Mouse (Mus musculus): ENCODE measurements at regions not wholly inside any gene's neighbourhood (a gene's known extent, or its start where the extent isn't known, plus 50 kb on each side); places are given as distances from the start of the nearest gene placed in this dataset.

DNA sequence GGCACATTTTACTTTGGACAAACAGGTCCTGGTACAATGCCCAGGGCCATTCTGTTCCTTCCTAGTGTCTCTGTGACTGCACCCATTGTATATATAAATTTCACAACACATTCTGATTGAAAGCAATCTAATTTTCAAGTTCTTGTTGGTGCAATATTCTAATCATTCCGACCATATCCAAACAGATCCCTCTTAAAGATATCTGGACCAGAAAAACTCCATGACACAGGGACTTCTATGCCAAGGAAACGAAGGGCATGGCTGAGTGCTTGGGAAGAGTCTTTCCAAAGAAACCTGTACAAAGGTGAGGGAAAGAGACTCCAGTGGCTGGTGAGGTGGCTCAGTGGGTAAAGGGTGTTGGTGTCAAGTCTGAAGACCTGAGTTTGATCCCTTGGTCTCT, 337.8 kb downstream of the Pmp22 start:
- Histone ChIP-seq H3K27ac (ENCODE audit: insufficient read depth, low read depth, low read length, poor library complexity, severe bottlenecking) (no peak overlapping the region), H3K4me3 (ENCODE audit: insufficient read depth in 1 of 2, low read depth in 1 of 2, low read length in 2 of 2, poor library complexity in 1 of 2, severe bottlenecking in 1 of 2) (no peak overlapping the region), H3K4me1 (ENCODE audit: control insufficient read depth in 2 of 2, insufficient read depth in 2 of 2, low read length in 2 of 2, poor library complexity in 1 of 2) (peaks cover 0 to 3% of the 10 kb centered on the region in 2 experiments; a peak in 1 of 4 replicates), H3K9me3 (ENCODE audit: control insufficient read depth, insufficient read depth, low read depth, low read length) (no peaks in the 10 kb centered on the region), H3K9ac (ENCODE audit: insufficient read depth, low read depth, low read length, poor library complexity, severe bottlenecking) (no peak overlapping the region), H3K36me3 (ENCODE audit: control insufficient read depth, insufficient read depth, low read length, poor library complexity, severe bottlenecking) (no peaks in the 10 kb centered on the region)
- in situ Hi-C loops (cut with MboI; ENCODE audit: low sequenced_read_pairs in 2 of 2, unreplicated experiment in 2 of 2) = no loop called here
- DNase-seq (ENCODE audit: low read depth, low spot score) = no peak
- TF ChIP-seq ZC3H11A (IDR thresholded peaks at IDR 0.05; ENCODE audit: borderline replicate concordance, low read depth, low read length) (no peak), ZNF384 (IDR thresholded peaks at IDR 0.05; ENCODE audit: low read depth, low read length) (no peak), MAFK (IDR thresholded peaks at IDR 0.05; ENCODE audit: insufficient read depth, low read depth, low read length) (no peak), HCFC1 (IDR thresholded peaks at IDR 0.05; ENCODE audit: borderline replicate concordance, insufficient read depth, low read length) (no peak), CHD2 (IDR thresholded peaks at IDR 0.05; ENCODE audit: low read depth, low read length) (no peak)

DNA sequence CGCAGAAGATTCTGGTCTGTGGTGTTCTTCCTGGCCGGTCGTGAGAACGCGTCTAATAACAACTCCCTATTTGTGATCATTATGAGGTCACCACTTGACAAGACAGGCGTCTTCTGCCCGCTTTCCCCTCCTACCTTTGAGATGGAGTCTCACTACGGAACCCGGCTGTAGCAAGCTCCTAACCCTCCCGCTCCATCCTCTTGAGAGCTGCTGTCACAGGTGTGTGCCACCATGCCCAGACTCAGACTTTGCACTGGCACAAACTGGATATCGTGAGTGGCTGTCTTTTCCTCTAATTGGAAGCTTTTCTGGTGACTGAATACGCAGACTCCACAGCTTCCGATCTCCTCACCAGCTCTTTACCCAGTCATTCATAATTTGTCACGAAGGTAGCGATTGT, 346.0 kb downstream of the Pmp22 start:
- in situ Hi-C loops (cut with MboI; ENCODE audit: low sequenced_read_pairs in 2 of 2, unreplicated experiment in 2 of 2) = no loop called here
- Histone ChIP-seq H3K9ac (ENCODE audit: insufficient read depth, low read depth, low read length, poor library complexity, severe bottlenecking) (no peak overlapping the region), H3K4me1 (ENCODE audit: control insufficient read depth in 2 of 2, insufficient read depth in 2 of 2, low read length in 2 of 2, poor library complexity in 1 of 2) (no peaks in the 10 kb centered on the region), H3K27ac (ENCODE audit: insufficient read depth, low read depth, low read length, poor library complexity, severe bottlenecking) (no peak overlapping the region), H3K4me3 (ENCODE audit: insufficient read depth in 1 of 2, low read depth in 1 of 2, low read length in 2 of 2, poor library complexity in 1 of 2, severe bottlenecking in 1 of 2) (no peak overlapping the region), H3K36me3 (ENCODE audit: control insufficient read depth, insufficient read depth, low read length, poor library complexity, severe bottlenecking) (no peaks in the 10 kb centered on the region), H3K9me3 (ENCODE audit: control insufficient read depth, insufficient read depth, low read depth, low read length) (0 out of 2 replicates have a peak, but pooled peaks cover 2% of the 10 kb centered on the region)
- no peak for DNase-seq (ENCODE audit: low read depth, low spot score)
- TF ChIP-seq ZC3H11A (IDR thresholded peaks at IDR 0.05; ENCODE audit: borderline replicate concordance, low read depth, low read length) (no peak), ZNF384 (IDR thresholded peaks at IDR 0.05; ENCODE audit: low read depth, low read length) (no peak), CHD2 (IDR thresholded peaks at IDR 0.05; ENCODE audit: low read depth, low read length) (no peak), HCFC1 (IDR thresholded peaks at IDR 0.05; ENCODE audit: borderline replicate concordance, insufficient read depth, low read length) (no peak)

DNA sequence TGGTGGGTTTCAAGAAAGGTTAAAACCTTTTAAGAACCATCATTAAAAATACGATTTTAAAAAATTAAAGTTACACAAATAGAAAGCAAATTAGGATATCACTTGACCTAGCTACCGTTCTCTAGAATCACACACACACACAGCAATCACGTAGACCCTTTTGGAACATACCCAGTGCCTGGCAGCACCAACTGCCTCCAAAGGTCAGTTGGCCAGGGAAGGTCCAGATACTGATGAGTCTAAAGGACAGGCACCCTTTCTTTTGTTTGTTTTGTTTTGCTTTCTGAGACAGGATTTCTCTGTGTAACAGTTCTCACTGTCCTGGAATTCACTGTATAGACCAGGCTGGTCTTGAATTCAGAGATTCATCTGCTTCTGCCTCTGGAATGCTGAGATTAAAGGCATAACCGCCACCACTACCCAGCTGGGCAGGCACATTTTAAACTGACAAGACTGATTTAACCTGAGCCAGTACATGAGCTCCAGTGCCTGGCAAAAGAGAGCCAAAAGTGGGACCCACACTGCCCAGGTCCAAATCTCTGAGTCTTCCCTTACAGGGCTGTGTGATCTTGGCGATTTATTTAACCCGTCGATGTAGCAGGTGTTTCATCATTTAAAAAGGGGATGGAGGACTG, 353.0 kb downstream of the Pmp22 start:
- TF ChIP-seq CHD2 (IDR thresholded peaks at IDR 0.05; ENCODE audit: low read depth, low read length) (no peak), ZNF384 (IDR thresholded peaks at IDR 0.05; ENCODE audit: low read depth, low read length) (no peak), HCFC1 (IDR thresholded peaks at IDR 0.05; ENCODE audit: borderline replicate concordance, insufficient read depth, low read length) (no peak), MAFK (IDR thresholded peaks at IDR 0.05; ENCODE audit: insufficient read depth, low read depth, low read length) (no peak), ZC3H11A (IDR thresholded peaks at IDR 0.05; ENCODE audit: borderline replicate concordance, low read depth, low read length) (no peak)
- no peak overlapping the region for H3K27ac ChIP-seq (ENCODE audit: insufficient read depth, low read depth, low read length, poor library complexity, severe bottlenecking)
- no peaks in the 10 kb centered on the region for H3K9me3 ChIP-seq (ENCODE audit: control insufficient read depth, insufficient read depth, low read depth, low read length)
- H3K4me1 ChIP-seq (ENCODE audit: control insufficient read depth in 2 of 2, insufficient read depth in 2 of 2, low read length in 2 of 2, poor library complexity in 1 of 2) = no peaks in the 10 kb centered on the region
- no peak overlapping the region for H3K4me3 ChIP-seq (ENCODE audit: insufficient read depth in 1 of 2, low read depth in 1 of 2, low read length in 2 of 2, poor library complexity in 1 of 2, severe bottlenecking in 1 of 2)
- H3K9ac ChIP-seq (ENCODE audit: insufficient read depth, low read depth, low read length, poor library complexity, severe bottlenecking) = no peak overlapping the region
- no peak for DNase-seq (ENCODE audit: low read depth, low spot score)
- in situ Hi-C loops (cut with MboI; ENCODE audit: low sequenced_read_pairs in 2 of 2, unreplicated experiment in 2 of 2) = no loop called here
- no peaks in the 10 kb centered on the region for H3K36me3 ChIP-seq (ENCODE audit: control insufficient read depth, insufficient read depth, low read length, poor library complexity, severe bottlenecking)

DNA sequence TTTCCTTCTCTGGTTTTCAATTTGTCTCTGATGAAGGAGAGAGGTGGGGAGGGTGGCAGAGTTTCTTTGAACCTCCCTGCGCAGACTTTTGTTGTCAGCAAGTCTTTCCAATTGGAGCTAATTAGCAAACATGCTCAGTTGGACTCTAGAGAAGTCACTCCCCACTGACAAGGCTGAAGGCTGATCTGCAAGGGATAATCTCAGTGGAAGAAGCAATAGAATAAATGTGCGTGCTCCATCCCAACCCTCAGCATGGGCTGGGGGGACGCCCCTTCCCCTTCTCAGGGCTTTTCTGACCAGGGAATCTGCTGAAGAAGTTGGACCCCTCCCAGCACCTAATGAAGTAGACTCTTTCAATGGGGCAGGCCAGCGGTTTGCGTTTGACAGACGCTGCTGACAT, 353.8 kb downstream of the Pmp22 start:
- in situ Hi-C loops (cut with MboI; ENCODE audit: low sequenced_read_pairs in 2 of 2, unreplicated experiment in 2 of 2) = no loop called here
- no peak overlapping the region for H3K27ac ChIP-seq (ENCODE audit: insufficient read depth, low read depth, low read length, poor library complexity, severe bottlenecking)
- TF ChIP-seq CHD2 (IDR thresholded peaks at IDR 0.05; ENCODE audit: low read depth, low read length) (no peak), ZC3H11A (IDR thresholded peaks at IDR 0.05; ENCODE audit: borderline replicate concordance, low read depth, low read length) (no peak), HCFC1 (IDR thresholded peaks at IDR 0.05; ENCODE audit: borderline replicate concordance, insufficient read depth, low read length) (no peak), MAFK (IDR thresholded peaks at IDR 0.05; ENCODE audit: insufficient read depth, low read depth, low read length) (no peak), ZNF384 (IDR thresholded peaks at IDR 0.05; ENCODE audit: low read depth, low read length) (no peak)
- H3K9ac ChIP-seq (ENCODE audit: insufficient read depth, low read depth, low read length, poor library complexity, severe bottlenecking) = no peak overlapping the region
- no peaks in the 10 kb centered on the region for H3K36me3 ChIP-seq (ENCODE audit: control insufficient read depth, insufficient read depth, low read length, poor library complexity, severe bottlenecking)
- DNase-seq (ENCODE audit: low read depth, low spot score) = no peak
- H3K9me3 ChIP-seq (ENCODE audit: control insufficient read depth, insufficient read depth, low read depth, low read length) = no peaks in the 10 kb centered on the region
- no peak overlapping the region for H3K4me3 ChIP-seq (ENCODE audit: insufficient read depth in 1 of 2, low read depth in 1 of 2, low read length in 2 of 2, poor library complexity in 1 of 2, severe bottlenecking in 1 of 2)
- H3K4me1 ChIP-seq (ENCODE audit: control insufficient read depth in 2 of 2, insufficient read depth in 2 of 2, low read length in 2 of 2, poor library complexity in 1 of 2) = no peaks in the 10 kb centered on the region

DNA sequence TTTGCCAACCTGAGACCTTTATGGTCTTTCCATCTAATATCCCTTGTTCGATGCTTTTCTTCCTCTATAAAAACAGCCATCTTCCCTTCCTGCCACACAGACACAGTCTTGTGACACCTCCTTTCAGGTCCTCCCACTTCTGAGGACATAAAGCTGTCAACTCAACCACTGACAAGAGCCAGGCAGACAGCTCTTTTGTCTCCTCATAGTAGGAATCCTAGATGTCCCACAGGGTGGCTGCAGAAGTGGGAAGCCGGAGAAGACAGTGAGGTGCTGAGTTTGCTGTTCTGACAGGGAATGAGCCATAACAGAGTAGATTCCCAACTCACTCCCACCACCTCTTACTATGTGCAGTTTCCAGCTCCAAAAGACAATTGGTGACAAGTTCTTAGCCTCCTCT, 358.4 kb downstream of the Pmp22 start:
- H3K4me1 ChIP-seq (ENCODE audit: control insufficient read depth in 2 of 2, insufficient read depth in 2 of 2, low read length in 2 of 2, poor library complexity in 1 of 2) = no peaks in the 10 kb centered on the region
- no peaks in the 10 kb centered on the region for H3K36me3 ChIP-seq (ENCODE audit: control insufficient read depth, insufficient read depth, low read length, poor library complexity, severe bottlenecking)
- in situ Hi-C loops (cut with MboI; ENCODE audit: low sequenced_read_pairs in 2 of 2, unreplicated experiment in 2 of 2) = no loop called here
- H3K27ac ChIP-seq (ENCODE audit: insufficient read depth, low read depth, low read length, poor library complexity, severe bottlenecking) = no peak overlapping the region
- H3K4me3 ChIP-seq (ENCODE audit: insufficient read depth in 1 of 2, low read depth in 1 of 2, low read length in 2 of 2, poor library complexity in 1 of 2, severe bottlenecking in 1 of 2) = no peak overlapping the region
- no peaks in the 10 kb centered on the region for H3K9me3 ChIP-seq (ENCODE audit: control insufficient read depth, insufficient read depth, low read depth, low read length)
- no peak overlapping the region for H3K9ac ChIP-seq (ENCODE audit: insufficient read depth, low read depth, low read length, poor library complexity, severe bottlenecking)
- no peak for DNase-seq (ENCODE audit: low read depth, low spot score)
- TF ChIP-seq ZC3H11A (IDR thresholded peaks at IDR 0.05; ENCODE audit: borderline replicate concordance, low read depth, low read length) (no peak), ZNF384 (IDR thresholded peaks at IDR 0.05; ENCODE audit: low read depth, low read length) (no peak), HCFC1 (IDR thresholded peaks at IDR 0.05; ENCODE audit: borderline replicate concordance, insufficient read depth, low read length) (no peak), CHD2 (IDR thresholded peaks at IDR 0.05; ENCODE audit: low read depth, low read length) (no peak), MAFK (IDR thresholded peaks at IDR 0.05; ENCODE audit: insufficient read depth, low read depth, low read length) (no peak)

All from ES-E14 (cell line).